Mouse (Mus musculus) lung, postnatal 0 days (tissue): ENCODE results near the gene Fnip2. TPM values are rescaled to one million over a fixed set of nuclear protein-coding genes. Genes with fewer than 3 reads are reported as not detected.

ENCODE experiments used
- ATAC-seq: fragments of 200-750 bp; cut with Nextera tagmentation; 2 replicates; pipeline ENCODE4 v1.8.0; 2017; ENCODE audit warnings: moderate library complexity
- DNase-seq: peaks from one replicate; pipeline ENCODE4 v3.0.0-alpha.2; 2016; ENCODE audit warnings: low spot score
- H3K27ac ChIP-seq: fragments of 300-500 bp; sonication (generic); 2 replicates; pipeline ENCODE4 v1.5.1; 2014; ENCODE audit warnings: antibody characterized with exemption, mild to moderate bottlenecking, low read length, mixed read lengths
- H3K27me3 ChIP-seq: fragments of 300-500 bp; sonication (generic); replicated peaks from 2 replicates; pipeline ENCODE4 v1.6.1; 2014; ENCODE audit warnings: low read length, mixed read lengths; ENCODE audit not compliant: insufficient read depth
- H3K36me3 ChIP-seq: fragments of 300-500 bp; sonication (generic); 2 replicates; pipeline ENCODE4 v1.6.1; 2014; ENCODE audit warnings: low read length, mixed read lengths; ENCODE audit not compliant: insufficient read depth
- H3K4me1 ChIP-seq: fragments of 300-500 bp; sonication (generic); 2 replicates; pipeline ENCODE4 v1.6.1; 2014; ENCODE audit warnings: antibody characterized with exemption, low read depth, low read length, mixed read lengths; ENCODE audit not compliant: insufficient read depth
- H3K4me2 ChIP-seq: fragments of 300-500 bp; sonication (generic); replicated peaks from 2 replicates; pipeline ENCODE4 v1.6.1; 2014; ENCODE audit warnings: low read depth, mild to moderate bottlenecking, low read length, moderate library complexity, mixed read lengths
- H3K4me3 ChIP-seq: fragments of 300-500 bp; sonication (generic); 2 replicates; pipeline ENCODE4 v1.5.1; 2014; ENCODE audit warnings: low read depth, low read length
- H3K9ac ChIP-seq: fragments of 300-500 bp; sonication (generic); replicated peaks from 2 replicates; pipeline ENCODE4 v1.6.1; 2014; ENCODE audit warnings: low read depth, mild to moderate bottlenecking
- H3K9me3 ChIP-seq: fragments of 300-500 bp; sonication (generic); 2 replicates; pipeline ENCODE4 v1.6.1; 2016; ENCODE audit warnings: low read length, mixed read lengths
- CTCF ChIP-seq: IDR thresholded peaks from 2 replicates; pipeline ENCODE4 v1.5.1; 2016; ENCODE audit warnings: antibody characterized with exemption, mild to moderate bottlenecking
- EP300 ChIP-seq: IDR thresholded peaks from 2 replicates; pipeline ENCODE4 v1.6.1; 2016; ENCODE audit warnings: antibody characterized with exemption, mild to moderate bottlenecking, control low read depth
- WGBS: fragments of 180-500 bp; shearing (Covaris S2); extraction: QIAGEN DNeasy Blood & Tissue Kit; methylation state at CpG from one replicate; pipeline ENCODE4 v1.1.7; 2014; 5-methylcytosine and 5-hydroxymethylcytosine counted together
- polyA plus RNA-seq: library from polyadenylated mRNA; unstranded; fragments of >200 nt; fragmentation: Nextera tagmentation; extraction: Ambion mirVana; gene quantifications from 2 replicates; pipeline ENCODE4 v1.2.1, GENCODE M21; 2015

Gene Fnip2
- polyA plus RNA-seq, 1 experiment from 2014 or later, result 3.5 TPM

- Histone ChIP-seq H3K4me2 (no peak overlapping the region), H3K4me1 (peaks cover 3% of the 10 kb centered on the region; the same call in 1 of the 2 replicates), H3K9ac (no peak overlapping the region), H3K9me3 (no peaks in the 10 kb centered on the region), H3K4me3 (no peak overlapping the region), H3K27me3 (no peaks in the 10 kb centered on the region), H3K36me3 (no peaks in the 10 kb centered on the region), H3K27ac (no peak overlapping the region)
- DNase-seq (no peak), ATAC-seq (no peak)
- TF ChIP-seq EP300 (no peak), CTCF (no peak)
- 47% methylated on average over 7 of the region's 7 CpGs for whole genome bisulfite sequencing
These were observed 30.6 kb downstream of the Fnip2 start for GRCm38 (mm10) chr3:79537023-79537422.

- 15% methylated on average over 9 of the region's 9 CpGs for WGBS
- peak; percentile 87 for TF ChIP-seq EP300
- TF ChIP-seq CTCF, result 0 out of 2 replicates have a peak, but pooled peaks have one; percentile 13
- Histone ChIP-seq H3K4me3 (no peak overlapping the region), H3K9ac (no peak overlapping the region), H3K9me3 (no peaks in the 10 kb centered on the region), H3K36me3 (no peaks in the 10 kb centered on the region), H3K4me1 (peaks cover 26% of the 10 kb centered on the region; the same call in 1 of the 2 replicates), H3K27me3 (no peaks in the 10 kb centered on the region), H3K27ac (peak overlapping the region; percentile 73), H3K4me2 (peak overlapping the region; percentile 23)
- ATAC-seq (peak; percentile 98), DNase-seq (peak; percentile 93)
These were observed 35.9 kb downstream of the Fnip2 start for GRCm38 (mm10) chr3:79531581-79532271.

GRCm38 (mm10) chr3:79529499-79530096 lies 38.0 kb downstream of the Fnip2 start:
- no peaks in the 10 kb centered on the region for H3K9me3 ChIP-seq
- no peak overlapping the region for H3K4me3 ChIP-seq
- WGBS, result 69% methylated on average over 6 of the region's 6 CpGs
- H3K27me3 ChIP-seq, result no peaks in the 10 kb centered on the region
- H3K36me3 ChIP-seq, result no peaks in the 10 kb centered on the region
- peaks cover 26% of the 10 kb centered on the region; the same call in 1 of the 2 replicates for H3K4me1 ChIP-seq
- TF ChIP-seq EP300, result no peak
- TF ChIP-seq CTCF, result no peak
- H3K9ac ChIP-seq, result no peak overlapping the region
- no peak overlapping the region for H3K4me2 ChIP-seq
- ATAC-seq, result no peak
- peak overlapping the region; percentile 20; the same call in 1 of the 2 replicates for H3K27ac ChIP-seq
- no peak for DNase-seq

GRCm38 (mm10) chr3:79528451-79528850 lies 39.1 kb downstream of the Fnip2 start:
- no peaks in the 10 kb centered on the region for H3K27me3 ChIP-seq
- H3K4me3 ChIP-seq, result no peak overlapping the region
- 36% methylated on average over 8 of the region's 8 CpGs for WGBS
- DNase-seq, result no peak
- peak overlapping the region; percentile 15; the same call in 1 of the 2 replicates for H3K4me2 ChIP-seq
- H3K9ac ChIP-seq, result no peak overlapping the region
- H3K4me1 ChIP-seq, result peaks cover 26% of the 10 kb centered on the region; the same call in 1 of the 2 replicates
- no peak for TF ChIP-seq CTCF
- TF ChIP-seq EP300, result no peak
- no peak for ATAC-seq
- no peaks in the 10 kb centered on the region for H3K36me3 ChIP-seq
- peak overlapping the region; percentile 62 for H3K27ac ChIP-seq
- H3K9me3 ChIP-seq, result no peaks in the 10 kb centered on the region

GRCm38 (mm10) chr3:79527921-79528320 lies 39.7 kb downstream of the Fnip2 start:
- DNase-seq, result peak; percentile 42
- H3K4me3 ChIP-seq, result no peak overlapping the region
- peaks cover 26% of the 10 kb centered on the region; the same call in 1 of the 2 replicates for H3K4me1 ChIP-seq
- no peak for ATAC-seq
- no peak overlapping the region for H3K9ac ChIP-seq
- no peaks in the 10 kb centered on the region for H3K9me3 ChIP-seq
- 22% methylated on average over 8 of the region's 8 CpGs for whole genome bisulfite sequencing
- no peaks in the 10 kb centered on the region for H3K36me3 ChIP-seq
- peak overlapping the region; percentile 15; the same call in 1 of the 2 replicates for H3K4me2 ChIP-seq
- H3K27me3 ChIP-seq, result no peaks in the 10 kb centered on the region
- H3K27ac ChIP-seq, result peak overlapping the region; percentile 62
- TF ChIP-seq CTCF (no peak), EP300 (no peak)

GRCm38 (mm10) chr3:79527521-79527920 lies 40.1 kb downstream of the Fnip2 start:
- H3K4me2 ChIP-seq, result peak overlapping the region; percentile 15; the same call in 1 of the 2 replicates
- no peaks in the 10 kb centered on the region for H3K36me3 ChIP-seq
- no peaks in the 10 kb centered on the region for H3K27me3 ChIP-seq
- no peaks in the 10 kb centered on the region for H3K9me3 ChIP-seq
- H3K9ac ChIP-seq, result no peak overlapping the region
- DNase-seq (no peak), ATAC-seq (no peak)
- H3K27ac ChIP-seq, result peak overlapping the region; percentile 62
- no peak overlapping the region for H3K4me3 ChIP-seq
- no peak for TF ChIP-seq EP300
- TF ChIP-seq CTCF, result no peak
- peaks cover 26% of the 10 kb centered on the region; the same call in 1 of the 2 replicates for H3K4me1 ChIP-seq
- WGBS, result 66% methylated on average over 3 of the region's 3 CpGs
